ENCODE assay signal across 8 mouse cellular contexts in genomic region chr1:75399755-75400492, GRCm38 (mm10). TPM values are rescaled to one million over a fixed set of nuclear protein-coding genes. Genes with fewer than 3 reads are reported as not detected.
A peak's percentile ranks its signal among the peaks of the same experiment; 100 is the strongest.
DNase-seq lines count a peak whose midpoint lies in the region; ATAC-seq and TF ChIP-seq lines count a peak whose summit lies in the region.

No protein-coding gene starts in this region.

- H3K27ac ChIP-seq in heart, adult 2 months = peak overlapping the region; percentile 95
- peak overlapping the region; percentile 84 for H3K27ac ChIP-seq in kidney, embryonic 14.5 days (ENCODE audit: low read depth, low read length)
- peak overlapping the region; percentile 89 for H3K27ac ChIP-seq in stomach, embryonic 16.5 days (ENCODE audit: low read length)

- TF ChIP-seq POLR2A in heart, adult 2 months (IDR thresholded peaks at IDR 0.05; ENCODE audit: insufficient read depth, low read depth, low read length) = peak; percentile 65

- no peaks in the 10 kb centered on the region for H3K79me2 ChIP-seq in heart, adult 2 months (replicated peaks; ENCODE audit: control insufficient read depth, insufficient read depth, low read length)

- TF ChIP-seq EP300 in heart, adult 2 months (IDR thresholded peaks at IDR 0.05; ENCODE audit: insufficient read depth, low read depth, low read length) = 0 out of 2 replicates have a peak, but pooled peaks have one; percentile 50

- H3K9ac ChIP-seq in heart, adult 2 months (ENCODE audit: low read depth, low read length) = peak overlapping the region; percentile 76
- H3K9ac ChIP-seq in kidney, embryonic 14.5 days (ENCODE audit: low read depth, low read length) = peak overlapping the region; percentile 53
- H3K9ac ChIP-seq in stomach, embryonic 16.5 days (ENCODE audit: low read length) = peak overlapping the region; percentile 72

- no peaks in the 10 kb centered on the region for H3K9me3 ChIP-seq in kidney, embryonic 14.5 days (ENCODE audit: control insufficient read depth, low read length)
- no peaks in the 10 kb centered on the region for H3K9me3 ChIP-seq in stomach, embryonic 16.5 days (replicated peaks; ENCODE audit: control insufficient read depth, low read length)

- H3K4me1 ChIP-seq in heart, adult 2 months (ENCODE audit: control insufficient read depth, insufficient read depth, low read length) = peaks cover 5% of the 10 kb centered on the region; the same call in 1 of the 2 replicates
- H3K4me1 ChIP-seq in kidney, embryonic 14.5 days (ENCODE audit: control insufficient read depth, insufficient read depth, low read length) = peaks cover 28% of the 10 kb centered on the region
- H3K4me1 ChIP-seq in stomach, embryonic 16.5 days (ENCODE audit: control insufficient read depth, insufficient read depth, low read length) = peaks cover 25% of the 10 kb centered on the region

- no peak for TF ChIP-seq CTCF in heart, adult 2 months (IDR thresholded peaks at IDR 0.05)

- ATAC-seq in kidney, embryonic 14.5 days (ENCODE audit: low FRiP score, low TSS enrichment) = peak; percentile 88
- ATAC-seq in stomach, embryonic 16.5 days (ENCODE audit: insufficient read depth, low FRiP score) = peak; percentile 87

- 15% methylated on average over 15 of the region's 15 CpGs for WGBS in heart, adult 2 months
- 7% methylated on average over 15 of the region's 15 CpGs for WGBS in kidney, embryonic 14.5 days
- WGBS in stomach, embryonic 16.5 days = 9% methylated on average over 15 of the region's 15 CpGs

- H3K4me3 ChIP-seq in heart, adult 2 months = peak overlapping the region; percentile 7
- H3K4me3 ChIP-seq in kidney, embryonic 14.5 days (ENCODE audit: low read length) = peak overlapping the region; percentile 26
- peak overlapping the region; percentile 28 for H3K4me3 ChIP-seq in stomach, embryonic 16.5 days (replicated peaks; ENCODE audit: low read length)

- no peaks in the 10 kb centered on the region for H3K27me3 ChIP-seq in heart, adult 2 months (ENCODE audit: control insufficient read depth, insufficient read depth, low read length)
- no peaks in the 10 kb centered on the region for H3K27me3 ChIP-seq in kidney, embryonic 14.5 days (ENCODE audit: control insufficient read depth, insufficient read depth, low read length)
- H3K27me3 ChIP-seq in stomach, embryonic 16.5 days (ENCODE audit: control insufficient read depth, insufficient read depth, low read length) = no peaks in the 10 kb centered on the region

- H3K36me3 ChIP-seq in heart, adult 2 months (ENCODE audit: control insufficient read depth, insufficient read depth, low read length) = no peaks in the 10 kb centered on the region; the same call in 1 of the 2 replicates
- peaks cover 44% of the 10 kb centered on the region for H3K36me3 ChIP-seq in kidney, embryonic 14.5 days (ENCODE audit: control insufficient read depth, insufficient read depth, low read length)
- no peaks in the 10 kb centered on the region for H3K36me3 ChIP-seq in stomach, embryonic 16.5 days (ENCODE audit: control insufficient read depth, insufficient read depth, low read length)

- intact Hi-C loops in heart, adult 2 months (cut with DNase I) = loop anchor here (10.0 kb wide), 1 partner anchor 55 kb away; no protein-coding TSS in a partner anchor

- peak overlapping the region; percentile 51 for H3K4me2 ChIP-seq in kidney, embryonic 14.5 days (replicated peaks; ENCODE audit: low read depth, low read length)
- H3K4me2 ChIP-seq in stomach, embryonic 16.5 days (ENCODE audit: low read depth, low read length) = peak overlapping the region; percentile 48

- peak; percentile 44 for DNase-seq in ovary, postnatal 14 days (ENCODE audit: low spot score)
- DNase-seq in ovary, postnatal 36 days (ENCODE audit: low spot score) = no peak
- DNase-seq in embryo, embryonic 9.5 days (ENCODE audit: extremely low spot score) = peak; percentile 86
- DNase-seq in heart, adult 2 months = peak; percentile 72 to 84
- DNase-seq in lung, postnatal 10 days = peak; percentile 91
- DNase-seq in frontal cortex, postnatal 25 days (ENCODE audit: low spot score in 2 of 2) = no peak

RNA-seq across cellular contexts. Expression of gene Speg, which starts 24.8 kb away (rescaled TPM):
- total RNA-seq in heart, adult 2 months (2021) = 100 to 1,000 TPM; 131 to 135 TPM
- polyA plus RNA-seq in heart, adult 2 months (2012; rRNA removed) = 94.0 and 109 TPM in 2 replicates
- 39.6 and 43.5 TPM in 2 replicates for polyA plus RNA-seq in kidney, embryonic 14.5 days (2014; fragmentation: Nextera tagmentation; extraction: Ambion mirVana)
- polyA plus RNA-seq in stomach, embryonic 16.5 days (2015; fragmentation: Nextera tagmentation; extraction: Ambion mirVana) = 41.1 and 41.2 TPM in 2 replicates

RNA-seq across cellular contexts. Expression of gene Gmppa, which starts 35.8 kb away (rescaled TPM):
- 10 to 100 TPM; 38.9 to 39.9 TPM for total RNA-seq in heart, adult 2 months (2021)
- polyA plus RNA-seq in heart, adult 2 months (2012; rRNA removed) = 91.3 and 94.6 TPM in 2 replicates
- polyA plus RNA-seq in kidney, embryonic 14.5 days (2014; fragmentation: Nextera tagmentation; extraction: Ambion mirVana) = 65.2 and 67.6 TPM in 2 replicates
- 104 and 127 TPM in 2 replicates for polyA plus RNA-seq in stomach, embryonic 16.5 days (2015; fragmentation: Nextera tagmentation; extraction: Ambion mirVana)

RNA-seq across cellular contexts. Expression of gene Des, which starts 39.8 kb away (rescaled TPM):
- total RNA-seq in heart, adult 2 months (2021) = 1,000 to 10,000 TPM; 1,224 to 1,521 TPM
- polyA plus RNA-seq in heart, adult 2 months (2012; rRNA removed) = 719 and 781 TPM in 2 replicates
- 41.5 and 51.6 TPM in 2 replicates for polyA plus RNA-seq in kidney, embryonic 14.5 days (2014; fragmentation: Nextera tagmentation; extraction: Ambion mirVana)
- 166 and 194 TPM in 2 replicates for polyA plus RNA-seq in stomach, embryonic 16.5 days (2015; fragmentation: Nextera tagmentation; extraction: Ambion mirVana)

RNA-seq across cellular contexts. Expression of gene Asic4, which starts 50.3 kb away (rescaled TPM):
- not detected for total RNA-seq in heart, adult 2 months (2021)
- polyA plus RNA-seq in heart, adult 2 months (2012; rRNA removed) = not detected in 2 replicates
- 0.32 and 0.41 TPM in 2 replicates for polyA plus RNA-seq in kidney, embryonic 14.5 days (2014; fragmentation: Nextera tagmentation; extraction: Ambion mirVana)
- polyA plus RNA-seq in stomach, embryonic 16.5 days (2015; fragmentation: Nextera tagmentation; extraction: Ambion mirVana) = 1.3 and 1.4 TPM in 2 replicates

Comparison
In these comparisons a context has a peak if more than half of its experiments do, and no peak if none do; other contexts are left out.
1. DNase-seq: peak in ovary, postnatal 14 days (single experiment), embryo, embryonic 9.5 days (single experiment), heart, adult 2 months (2 of 2) and lung, postnatal 10 days (single experiment); none in ovary, postnatal 36 days (single experiment) and frontal cortex, postnatal 25 days (0 of 2).
2. Peak in every context shown above with its lines, with median percentiles within 50 percentile points of each other: H3K27ac ChIP-seq, H3K4me3 ChIP-seq and H3K9ac ChIP-seq.